Mouse (Mus musculus) frontal cortex, postnatal 10 days (tissue): ENCODE results near the gene Ankrd34b.

Source experiments
- DNase-seq, 2 experiments: peaks; one replicate each; pipeline ENCODE4 v3.0.0; 2022; ENCODE audit warnings: low spot score in 2 of 2, mixed read lengths in 1 of 2

Ankrd34b gene

DNA sequence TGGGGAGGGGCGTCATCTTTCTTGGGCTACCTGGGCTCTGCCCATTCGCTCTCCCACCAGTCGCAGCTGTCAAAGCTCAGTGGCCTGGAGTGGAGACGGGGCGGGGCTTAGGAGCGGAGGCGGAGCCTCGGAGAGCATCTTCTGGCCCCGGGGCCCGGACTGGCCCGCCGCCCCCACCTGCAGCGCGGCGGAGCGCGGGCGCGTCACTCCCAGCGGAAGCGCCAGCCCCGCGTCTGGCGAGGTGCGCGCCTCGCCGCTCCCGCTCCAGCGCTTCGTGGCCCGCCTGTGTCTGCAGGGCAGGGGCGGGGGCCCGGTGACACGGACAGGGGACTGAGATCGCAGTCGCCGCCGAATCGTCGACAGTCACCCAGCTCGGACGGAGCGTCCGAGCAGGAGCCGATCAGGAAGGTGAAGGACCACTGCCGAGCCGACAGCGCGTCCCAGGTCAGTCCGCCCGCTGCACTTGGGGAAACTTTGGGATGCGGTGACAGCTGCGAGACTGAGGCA lies at the start of gene Ankrd34b:
Ankrd34b (plus strand) TSS at position 139 of the 507 bp plus-strand sequence.
- peak; percentile 22 to 51 for DNase-seq

DNA sequence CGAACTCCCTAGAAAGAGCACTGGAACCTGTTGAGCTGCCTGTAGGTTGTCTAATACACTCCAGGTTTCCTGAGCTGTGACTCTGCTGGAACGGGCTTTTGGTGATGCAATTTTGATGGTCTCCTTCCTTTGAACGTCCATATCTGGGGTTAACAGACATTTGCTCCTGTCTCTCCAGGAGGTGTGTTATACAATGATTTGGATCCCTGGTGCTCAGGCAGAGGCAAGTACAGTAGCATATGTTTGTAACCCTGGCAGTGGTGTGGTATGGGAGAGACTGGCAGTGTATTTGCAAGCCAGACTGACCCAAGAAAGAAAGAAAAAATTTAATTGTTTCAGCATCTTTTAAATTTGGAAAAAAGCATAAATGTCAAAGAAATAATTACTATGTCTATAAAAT lies 38.3 kb upstream of the Ankrd34b start:
- no peak for DNase-seq

DNA sequence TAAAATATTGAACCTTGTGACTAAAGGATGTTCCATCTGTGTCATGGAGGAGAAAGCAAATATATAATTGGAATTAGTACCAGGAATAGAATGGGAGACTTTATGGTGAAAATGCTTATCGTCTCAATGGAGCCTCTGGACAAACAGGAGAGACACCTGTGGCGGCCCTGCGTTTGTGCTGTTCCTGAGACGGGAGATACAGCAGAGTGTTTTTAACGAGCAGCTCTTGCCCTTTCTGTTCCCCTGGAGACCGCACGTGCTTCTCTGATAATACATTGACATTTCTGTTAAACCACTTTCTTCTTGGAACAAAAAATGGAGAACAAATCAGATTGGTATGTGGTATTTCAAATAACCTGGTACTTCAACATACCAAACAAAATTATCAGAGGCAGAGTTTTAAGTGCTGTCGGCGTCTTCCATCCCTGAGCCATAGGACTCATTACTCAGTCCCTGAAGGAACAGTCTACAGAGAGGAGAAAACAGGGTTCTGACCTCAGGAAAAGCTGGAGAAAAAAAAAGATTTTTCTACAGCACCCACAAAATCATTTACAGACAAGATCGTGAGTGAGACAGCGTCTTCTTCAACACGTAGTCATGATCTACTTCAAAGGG lies 32.5 kb upstream of the Ankrd34b start:
- no peak for DNase-seq

DNA sequence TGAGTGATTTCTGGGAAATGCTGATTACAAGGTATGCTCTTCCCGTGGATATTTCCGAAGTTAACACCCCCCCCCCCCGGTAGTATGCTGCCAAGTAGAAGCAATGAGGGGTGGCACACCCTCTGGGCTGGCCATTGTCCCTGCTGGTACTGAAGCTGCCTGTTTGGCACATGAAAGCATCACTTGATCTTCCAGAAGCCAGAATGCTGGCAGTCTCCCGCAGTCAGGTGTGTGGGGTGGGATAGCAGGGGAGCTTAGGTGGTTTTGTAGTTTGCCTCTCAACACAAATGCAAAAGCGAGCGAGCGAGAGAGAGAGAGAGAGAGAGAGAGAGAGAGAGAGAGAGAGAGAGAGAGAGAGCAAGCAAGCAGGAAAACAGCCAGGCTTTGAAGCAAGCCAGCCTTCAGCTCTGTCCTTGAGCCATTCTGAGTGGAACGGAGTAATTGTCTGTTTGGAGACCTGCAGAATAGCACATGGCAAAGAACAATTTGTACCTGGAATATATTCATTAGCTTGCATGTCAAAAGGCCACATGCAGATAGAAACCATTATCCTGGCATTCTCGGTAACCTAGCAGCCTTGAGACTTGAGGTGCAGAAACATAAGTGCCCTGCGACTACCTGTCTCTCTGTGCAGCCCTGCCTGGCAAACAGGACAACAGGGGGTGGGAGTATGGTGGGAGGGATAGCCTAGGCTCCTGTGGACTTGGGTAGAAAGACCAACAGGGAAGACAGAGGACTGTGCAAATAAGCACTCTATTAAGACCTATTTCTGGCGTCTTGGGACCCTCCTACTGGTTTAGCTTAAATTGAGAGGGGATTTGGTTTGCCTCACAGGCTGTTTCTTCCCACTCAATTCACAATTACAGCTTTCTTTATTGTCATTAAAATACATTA lies 27.0 kb upstream of the Ankrd34b start:
- no peak for DNase-seq

DNA sequence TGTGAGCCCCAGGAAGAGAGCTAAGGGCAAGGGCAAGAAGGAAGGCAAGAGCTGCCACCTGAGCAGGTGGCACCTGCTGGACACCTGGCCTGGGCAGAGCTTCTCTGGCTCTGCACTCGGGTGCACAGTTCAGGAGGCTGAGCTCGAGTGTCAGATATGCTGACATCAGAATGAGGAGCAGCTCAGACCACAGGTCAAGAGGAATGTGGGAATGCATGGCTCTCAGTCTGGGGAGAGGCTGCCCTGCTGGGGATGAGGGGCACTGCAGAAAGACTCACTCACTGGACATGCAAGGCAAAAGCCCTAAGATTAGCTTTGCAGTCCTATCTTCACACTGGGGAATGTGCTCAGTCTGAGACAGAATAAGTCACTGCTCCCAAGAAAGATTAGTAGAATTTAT lies 23.6 kb upstream of the Ankrd34b start:
- no peak for DNase-seq

DNA sequence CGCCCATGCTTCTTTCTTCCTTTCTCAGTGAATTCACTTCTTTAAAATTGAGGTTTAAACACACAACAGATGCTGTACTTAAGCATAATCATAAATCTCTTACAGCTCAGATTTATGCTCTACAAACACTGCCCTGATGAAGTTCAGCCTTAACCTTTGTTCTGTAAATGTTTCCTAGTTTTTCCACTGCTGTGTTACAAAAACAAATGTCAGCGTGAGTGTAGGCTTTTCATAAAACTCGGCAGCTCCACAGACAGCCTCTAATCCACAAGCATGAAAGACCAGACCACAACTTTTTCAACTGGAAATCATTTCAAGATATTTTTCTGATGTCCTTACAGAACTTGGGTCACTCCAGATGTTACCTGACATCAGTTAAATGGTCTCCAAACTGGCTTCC lies 22.2 kb upstream of the Ankrd34b start:
- no peak for DNase-seq

DNA sequence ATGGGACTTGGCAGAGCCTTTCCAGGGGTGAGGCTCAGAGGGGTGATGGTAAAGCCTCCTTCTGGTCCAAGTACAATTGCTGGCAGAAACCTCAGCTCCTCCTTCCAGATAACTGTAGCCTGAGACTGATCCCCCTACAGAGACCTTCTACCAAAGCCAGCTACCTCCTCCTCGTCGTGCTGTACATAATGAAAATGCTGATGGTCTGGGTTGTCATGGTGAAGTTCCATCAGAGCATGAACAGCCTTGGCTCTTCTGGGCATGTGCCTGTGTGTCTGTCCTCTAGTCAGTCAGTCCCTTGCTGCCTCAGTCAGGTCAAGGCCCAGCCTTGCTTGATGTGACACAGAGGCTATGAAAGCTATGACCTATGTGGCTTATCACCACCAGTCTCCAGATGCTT lies 15.2 kb upstream of the Ankrd34b start:
- DNase-seq, result no peak

DNA sequence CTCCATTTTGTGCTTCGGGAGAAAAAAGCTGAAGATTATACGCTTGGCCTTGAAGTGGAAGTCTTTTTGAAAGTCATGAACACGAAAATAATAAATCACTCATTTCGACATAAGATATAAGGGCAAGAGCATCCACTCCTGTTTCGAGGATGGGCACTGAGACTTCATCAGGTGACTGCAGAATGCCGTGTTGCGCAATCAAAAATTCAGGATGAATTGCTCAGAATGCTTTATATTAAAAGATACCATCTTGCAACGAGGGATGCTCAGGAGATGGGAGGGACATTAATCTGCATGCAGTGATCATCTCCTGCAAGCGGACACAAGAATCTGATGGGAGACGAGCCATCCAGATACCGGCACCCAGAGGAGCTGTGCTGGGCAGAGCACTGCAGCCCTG lies 6.1 kb upstream of the Ankrd34b start:
- no peak for DNase-seq

DNA sequence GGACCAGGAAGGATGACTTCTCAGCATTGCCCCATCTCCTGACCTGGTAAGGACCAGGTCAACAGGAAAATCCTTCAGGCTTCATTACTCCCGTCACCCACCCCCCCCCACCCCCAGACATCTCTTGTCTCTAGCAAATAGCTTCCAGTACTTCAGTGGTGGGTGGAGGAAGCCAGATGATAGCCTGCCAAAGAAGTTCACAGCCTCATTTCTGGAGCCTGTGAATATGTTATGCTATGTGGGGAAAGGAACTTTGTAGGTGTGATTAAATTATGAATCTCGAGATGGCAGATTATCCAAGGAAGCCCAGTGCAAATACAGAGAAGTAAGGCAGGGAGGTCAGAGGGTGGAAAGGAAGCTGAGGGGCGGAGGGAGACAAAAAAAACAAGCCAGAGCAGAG lies 2.0 kb upstream of the Ankrd34b start:
- DNase-seq, result no peak

DNA sequence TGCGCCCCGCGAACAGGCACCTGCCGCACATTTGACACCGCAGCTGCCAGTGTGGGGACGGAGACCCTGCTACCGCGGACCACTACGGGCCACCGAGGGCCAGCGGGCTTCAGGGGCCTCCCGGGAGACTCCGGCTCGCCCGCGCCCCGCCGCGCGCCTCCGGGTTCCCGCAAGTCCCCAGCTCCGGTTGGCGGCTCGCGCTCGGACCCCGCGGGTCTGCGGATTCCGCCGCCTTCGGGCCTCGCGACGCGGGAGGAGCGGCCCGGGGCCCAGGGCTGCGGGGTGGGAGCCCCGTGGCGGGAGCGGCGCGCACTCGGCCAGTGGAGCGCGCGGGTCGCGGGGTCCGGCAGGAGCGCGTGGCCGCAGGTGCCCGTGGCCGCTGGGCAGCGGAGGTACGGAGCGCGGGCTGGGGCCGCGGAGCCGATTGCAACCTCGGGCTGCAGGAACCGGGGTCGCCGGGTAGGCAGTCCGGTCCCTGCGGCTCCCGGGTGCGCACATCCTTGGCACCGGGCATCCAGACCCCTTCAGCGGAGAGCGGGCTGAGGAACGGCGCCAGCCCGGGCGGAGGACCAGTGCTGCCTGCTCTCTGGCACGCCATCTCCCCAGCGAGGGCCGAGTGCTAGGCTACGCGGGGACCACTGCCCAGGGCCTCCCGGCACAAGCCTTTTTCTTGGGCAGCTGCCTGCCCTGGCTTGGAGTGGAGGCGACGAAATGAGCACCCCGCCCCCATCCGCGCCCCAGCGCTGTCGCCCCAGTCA lies 777 bp downstream of the Ankrd34b start:
- DNase-seq, result peak; percentile 15 to 35

DNA sequence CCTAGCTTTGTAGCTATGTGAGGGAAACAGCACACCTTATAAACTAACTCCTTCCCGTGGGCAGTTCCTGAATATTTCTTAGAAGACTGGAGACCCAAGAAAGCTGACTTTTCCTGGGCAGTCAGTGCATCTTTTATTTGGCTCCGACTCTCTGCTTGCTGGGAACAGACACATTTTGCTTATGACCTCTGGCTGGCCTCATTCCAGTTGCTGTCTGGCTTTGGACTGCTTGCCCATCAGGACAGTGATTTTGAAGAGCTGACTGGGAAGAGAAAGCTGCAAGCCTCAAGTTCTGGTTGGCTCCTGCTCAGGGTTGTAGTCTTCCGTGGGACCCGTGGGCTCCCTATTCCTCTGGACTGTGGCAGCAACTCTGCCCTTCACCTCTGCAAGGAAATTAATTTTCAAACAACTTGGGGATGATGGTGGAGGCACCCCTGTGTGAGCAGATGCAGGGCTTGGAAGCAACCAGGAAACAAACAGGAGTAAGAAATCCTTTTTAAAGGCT lies 1.7 kb downstream of the Ankrd34b start:
- DNase-seq, result no peak

DNA sequence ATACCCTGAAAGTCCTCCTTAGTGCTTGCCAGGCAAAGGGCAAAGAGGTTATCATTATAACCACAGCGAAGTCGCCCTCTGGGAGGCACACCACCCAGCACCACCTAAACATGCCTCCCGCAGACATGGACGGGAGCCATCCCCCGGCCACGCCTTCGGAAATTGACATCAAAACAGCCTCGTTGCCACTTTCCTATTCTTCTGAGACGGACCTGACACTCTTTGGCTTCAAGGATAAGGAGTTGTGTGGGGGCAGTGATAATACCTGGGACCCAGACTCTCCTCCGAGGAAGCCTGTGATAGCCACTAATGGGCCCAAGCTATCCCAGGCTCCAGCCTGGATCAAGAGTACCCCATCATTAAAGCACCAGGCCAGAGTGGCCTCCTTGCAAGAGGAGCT lies 13.0 kb downstream of the Ankrd34b start:
- no peak for DNase-seq

DNA sequence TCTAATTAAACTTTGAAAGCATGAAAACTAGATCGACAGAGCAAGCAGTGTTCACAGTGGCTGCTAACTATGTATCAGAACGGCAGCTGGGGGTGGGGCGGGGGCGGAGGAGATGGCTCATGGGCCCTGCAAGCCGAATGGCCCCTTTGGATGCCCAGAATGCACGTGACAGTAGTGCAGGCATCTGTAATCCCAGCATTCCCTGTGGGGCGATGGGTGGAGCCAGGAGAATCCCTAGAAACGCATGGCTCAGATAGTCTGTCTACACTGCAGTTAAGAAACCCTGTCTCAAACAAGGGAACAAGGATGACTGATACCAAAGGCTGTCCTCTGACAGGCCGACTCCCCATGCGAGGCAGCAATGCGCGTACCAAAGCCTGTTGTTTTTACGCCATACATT lies 14.6 kb downstream of the Ankrd34b start:
- no peak for DNase-seq

DNA sequence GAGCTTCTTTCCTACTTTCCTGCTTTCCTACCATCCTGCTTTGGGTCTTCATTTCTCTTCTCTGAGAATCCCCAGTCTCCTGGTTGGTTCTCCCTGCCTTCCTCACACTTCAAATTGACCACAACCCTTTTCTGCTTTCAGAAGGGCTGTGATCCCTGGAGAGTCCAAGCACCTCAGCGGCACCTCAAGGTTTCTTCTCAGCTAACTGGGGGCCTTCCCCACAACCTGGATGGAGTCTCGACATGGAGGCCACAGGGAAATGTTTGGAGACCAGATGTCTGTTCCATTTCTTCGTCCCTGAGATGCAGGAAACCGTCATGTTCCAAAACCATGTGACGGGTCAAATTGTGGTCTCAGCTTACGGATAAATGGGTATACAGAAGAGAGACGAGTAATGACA lies 21.2 kb downstream of the Ankrd34b start:
- DNase-seq, result no peak

DNA sequence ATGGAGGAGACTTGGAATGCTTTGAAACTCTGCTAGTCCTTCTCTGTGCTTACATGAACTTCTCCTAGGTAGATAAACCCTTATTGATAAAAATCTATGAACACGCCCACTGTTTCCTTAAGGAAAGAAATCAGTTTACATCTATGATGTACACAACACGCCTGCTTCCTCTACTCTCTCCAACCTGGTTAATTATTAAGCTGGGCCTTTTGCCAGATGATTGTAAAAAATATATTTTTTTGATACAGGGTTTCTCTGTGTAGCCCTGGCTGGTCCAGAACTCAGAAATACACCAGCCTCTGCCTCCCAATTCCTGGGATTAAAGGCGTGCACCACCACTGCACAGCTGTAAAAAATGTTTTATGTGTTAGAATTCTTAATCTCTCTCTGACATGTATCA lies 39.0 kb downstream of the Ankrd34b start:
- no peak for DNase-seq

DNA sequence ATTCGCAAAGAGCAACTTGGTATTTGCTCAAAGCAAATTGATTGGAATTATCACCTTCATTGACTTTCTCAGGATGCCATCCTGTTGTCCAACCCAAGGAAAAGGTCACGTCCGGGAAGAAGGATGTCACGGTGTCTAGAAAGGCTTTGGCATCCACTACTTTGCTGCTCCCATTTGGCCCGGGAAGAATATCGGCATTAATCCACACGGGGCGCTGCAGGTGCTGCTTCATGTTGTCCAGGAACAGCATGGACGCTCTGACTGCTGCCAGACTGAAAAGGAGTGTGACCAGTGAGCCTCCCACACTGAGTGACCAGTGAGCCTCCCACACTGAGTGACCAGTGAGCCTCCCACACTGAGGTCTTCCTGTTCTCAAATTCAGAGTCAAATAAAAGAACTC lies 42.2 kb downstream of the Ankrd34b start:
- no peak for DNase-seq

DNA sequence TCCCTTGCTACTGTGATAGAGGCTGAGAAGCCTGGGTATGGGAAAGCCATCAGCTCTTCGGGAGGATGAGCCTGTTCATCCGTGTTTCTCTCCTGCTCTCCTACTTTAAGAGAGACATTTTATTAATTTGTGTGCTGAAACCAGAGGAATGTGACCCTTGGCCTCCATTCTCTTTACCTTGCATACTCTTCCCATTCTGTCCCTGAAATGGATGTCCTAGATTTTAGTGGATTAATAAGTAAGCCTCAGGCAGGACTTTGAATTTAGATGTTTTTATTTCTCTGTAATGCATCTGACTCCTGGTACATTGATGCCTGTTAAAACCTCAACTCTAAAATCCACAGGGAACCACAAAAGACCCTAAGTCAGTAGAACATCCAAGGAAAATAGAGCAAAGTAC lies 43.7 kb downstream of the Ankrd34b start:
- no peak for DNase-seq

DNA sequence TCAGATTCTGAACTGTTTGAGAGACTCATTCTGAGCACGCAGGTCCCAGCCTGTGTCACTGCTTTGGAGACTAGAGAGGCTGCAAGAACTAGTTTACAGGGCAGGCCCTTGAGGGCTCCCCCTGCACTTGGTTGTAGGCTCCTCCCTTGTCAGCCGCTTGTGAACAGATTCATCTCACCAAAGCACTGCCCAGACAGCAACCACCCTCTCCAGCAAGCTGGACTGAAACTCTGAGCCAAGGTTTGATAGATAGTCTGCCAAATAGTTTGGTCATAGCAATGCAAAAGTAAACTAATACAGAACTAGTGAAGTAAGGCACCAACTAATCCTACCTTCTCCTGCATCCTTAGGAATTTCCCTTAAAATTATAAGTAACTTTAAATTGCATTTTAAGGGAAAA lies 44.5 kb downstream of the Ankrd34b start:
- no peak for DNase-seq

DNA sequence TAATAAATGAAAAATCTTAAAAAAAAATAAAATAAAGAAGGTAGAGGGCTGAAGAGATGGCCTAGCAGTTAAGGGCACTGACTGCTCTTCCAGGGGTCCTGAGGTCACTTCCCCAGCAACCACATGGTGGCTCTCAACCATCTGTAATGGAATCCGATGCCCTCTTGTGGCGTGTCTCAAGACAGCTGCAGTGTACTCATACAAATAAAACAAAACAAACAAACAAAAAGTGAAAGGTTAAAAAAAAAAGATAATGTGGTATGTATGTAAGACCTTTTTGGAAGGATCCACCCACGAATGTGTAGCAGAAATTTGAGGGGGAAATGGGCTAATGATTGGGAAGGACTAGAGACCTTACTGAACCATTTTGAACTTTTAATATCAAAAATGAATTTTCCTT lies 57.7 kb downstream of the Ankrd34b start:
- DNase-seq, result peak; percentile 37 to 38

DNA sequence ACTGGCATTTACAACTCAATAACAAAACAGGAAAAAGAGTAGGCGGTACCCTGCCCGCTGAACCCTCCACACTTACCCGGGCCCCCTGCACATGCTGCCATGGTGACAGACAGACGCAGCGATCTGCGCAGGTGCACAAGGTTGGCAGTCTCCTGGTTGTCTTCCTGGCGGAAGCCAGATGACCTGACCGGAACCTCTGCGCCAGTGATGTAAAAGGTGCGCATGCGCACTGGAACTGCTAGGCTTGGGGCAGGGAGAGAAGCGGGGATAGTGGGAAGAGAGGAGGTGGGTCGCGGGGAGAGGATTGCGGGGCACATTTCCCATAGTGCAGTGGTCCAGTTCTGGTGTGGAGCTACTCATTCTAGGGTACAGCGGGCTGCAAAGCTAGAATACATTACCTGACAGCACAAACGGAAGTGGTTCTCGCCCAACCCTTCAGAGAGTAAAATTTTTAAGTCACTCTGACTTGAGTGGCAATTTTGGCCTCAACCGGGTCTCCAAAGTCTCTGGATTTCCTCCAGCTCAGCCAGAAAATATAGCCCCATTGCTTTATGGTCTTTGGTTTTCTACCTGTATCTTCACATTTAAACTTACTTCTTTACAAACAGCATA lies 58.3 kb downstream of the Ankrd34b start, which contains the start of gene Fam151b:
Fam151b (minus strand) TSS at position 164 of the 612 bp plus-strand sequence.
- peak; percentile 88 to 89 for DNase-seq

DNA sequence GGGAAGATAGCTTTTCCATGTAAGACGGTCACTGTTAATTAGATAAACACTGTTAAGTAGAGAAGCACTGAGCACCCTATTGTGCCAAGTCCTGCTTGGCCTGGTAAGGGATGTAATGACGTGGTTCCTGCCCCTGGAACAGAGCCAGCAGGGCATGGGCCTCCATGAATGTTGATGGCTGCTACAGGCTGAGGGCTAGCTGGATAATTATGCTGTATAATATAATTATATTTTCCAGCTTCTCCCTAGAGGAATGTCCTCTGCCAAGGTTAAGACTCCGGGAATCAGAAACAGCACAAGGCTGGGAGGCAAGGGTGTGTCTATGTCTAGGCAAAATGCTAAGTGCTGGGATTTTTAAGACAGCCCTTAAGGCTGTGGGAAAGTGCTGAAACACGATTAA lies 65.1 kb downstream of the Ankrd34b start:
- DNase-seq, result no peak
